ENCODE assay signal across 19 mouse cellular contexts in genomic region chr14:25741840-25742367, GRCm38 (mm10). TPM values are rescaled to one million over a fixed set of nuclear protein-coding genes. Genes with fewer than 3 reads are reported as not detected.
DNase-seq lines count a peak whose midpoint lies in the region; ATAC-seq and TF ChIP-seq lines count a peak whose summit lies in the region.
"Had no signal": no experiment of that assay in that cellular context is flagged by ENCODE, and none has a peak within 500 bp of the region (broad histone marks: within the 10 kb centered on the region; RNA-seq: fewer than 3 reads in every experiment).

No protein-coding gene starts in this region.

- no peak overlapping the region for H3K9ac ChIP-seq in intestine, postnatal 0 days (ENCODE audit: low read depth, low read length)
- no peak overlapping the region for H3K9ac ChIP-seq in intestine, embryonic 15.5 days
- H3K9ac ChIP-seq: embryonic facial prominence, embryonic 15.5 days; hindbrain, embryonic 15.5 days; limb, embryonic 15.5 days had no signal

- no peak overlapping the region for H3ac ChIP-seq in myocyte (ENCODE audit: control insufficient read depth, insufficient read length)

- no peak for ATAC-seq in intestine, postnatal 0 days
- no peak for ATAC-seq in intestine, embryonic 15.5 days

- 52% methylated on average over 5 of the region's 5 CpGs for WGBS in intestine, postnatal 0 days
- WGBS in intestine, embryonic 15.5 days = 54% methylated on average over 5 of the region's 5 CpGs
- 39% methylated on average over 5 of the region's 5 CpGs for WGBS in thymus, adult 2 months

- peaks cover 14% of the 10 kb centered on the region; the same call in 1 of the 2 replicates for H3K4me1 ChIP-seq in intestine, postnatal 0 days (replicated peaks; ENCODE audit: control insufficient read depth, insufficient read depth, low read length)
- H3K4me1 ChIP-seq in intestine, embryonic 15.5 days (replicated peaks) = peaks cover 36% of the 10 kb centered on the region
- H3K4me1 ChIP-seq in thymus, adult 2 months (replicated peaks; ENCODE audit: control insufficient read depth, insufficient read depth, low read length) = peaks cover 2% of the 10 kb centered on the region

- no peak overlapping the region for H3K4me3 ChIP-seq in intestine, postnatal 0 days (ENCODE audit: low read depth, low read length)
- no peak overlapping the region for H3K4me3 ChIP-seq in intestine, embryonic 15.5 days (replicated peaks)
- no peak overlapping the region for H3K4me3 ChIP-seq in thymus, adult 2 months (ENCODE audit: control insufficient read depth, insufficient read depth, low read length)
- no peak overlapping the region for H3K4me3 ChIP-seq in myocyte
- H3K4me3 ChIP-seq: embryonic facial prominence, embryonic 15.5 days; forebrain, embryonic 10.5 days; heart, embryonic 10.5 days; hindbrain, embryonic 15.5 days; limb, embryonic 15.5 days had no signal

- no peaks in the 10 kb centered on the region for H3K27me3 ChIP-seq in intestine, postnatal 0 days (replicated peaks; ENCODE audit: control insufficient read depth, insufficient read depth, low read length)
- no peaks in the 10 kb centered on the region for H3K27me3 ChIP-seq in intestine, embryonic 15.5 days (replicated peaks)
- H3K27me3 ChIP-seq in thymus, adult 2 months (ENCODE audit: control insufficient read depth, insufficient read depth, low read length) = no peaks in the 10 kb centered on the region
- no peaks in the 10 kb centered on the region for H3K27me3 ChIP-seq in myocyte (ENCODE audit: control insufficient read depth, insufficient read depth, insufficient read length)
- H3K27me3 ChIP-seq: embryonic facial prominence, embryonic 15.5 days; hindbrain, embryonic 15.5 days; limb, embryonic 15.5 days had no signal

- TF ChIP-seq POLR2A in thymus, adult 2 months (IDR thresholded peaks at IDR 0.05; ENCODE audit: control insufficient read depth, extremely low read depth, insufficient read depth, low read length, poor library complexity) = no peak
- TF ChIP-seq POLR2A in myocyte (IDR thresholded peaks at IDR 0.05; ENCODE audit: insufficient read length, low read depth) = no peak

- no peak overlapping the region for H3K4me2 ChIP-seq in intestine, postnatal 0 days (replicated peaks; ENCODE audit: low read depth)
- H3K4me2 ChIP-seq in intestine, embryonic 15.5 days (replicated peaks) = no peak overlapping the region
- no peak overlapping the region for H3K4me2 ChIP-seq in myocyte (ENCODE audit: low read depth)
- H3K4me2 ChIP-seq: embryonic facial prominence, embryonic 15.5 days; hindbrain, embryonic 15.5 days; limb, embryonic 15.5 days had no signal

- H3K9me3 ChIP-seq in intestine, postnatal 0 days (ENCODE audit: control insufficient read depth) = no peaks in the 10 kb centered on the region
- no peaks in the 10 kb centered on the region for H3K9me3 ChIP-seq in intestine, embryonic 15.5 days
- H3K9me3 ChIP-seq: embryonic facial prominence, embryonic 15.5 days; forebrain, embryonic 10.5 days; G1E; heart, embryonic 10.5 days; hindbrain, embryonic 15.5 days; limb, embryonic 15.5 days had no signal

- peaks cover 45% of the 10 kb centered on the region for H3K79me2 ChIP-seq in myocyte (ENCODE audit: control insufficient read depth, insufficient read depth)

- H3K27ac ChIP-seq in intestine, postnatal 0 days (ENCODE audit: low read depth, low read length) = no peak overlapping the region
- H3K27ac ChIP-seq in intestine, embryonic 15.5 days = no peak overlapping the region
- no peak overlapping the region for H3K27ac ChIP-seq in thymus, adult 2 months (ENCODE audit: control insufficient read depth, insufficient read depth, low read length)
- H3K27ac ChIP-seq: embryonic facial prominence, embryonic 15.5 days; forebrain, embryonic 10.5 days; heart, embryonic 10.5 days; hindbrain, embryonic 15.5 days had no signal

- DNase-seq in thymus, postnatal 10 days (ENCODE audit: low spot score in 2 of 2) = peak; percentile 34 to 42
- DNase-seq in thymus, adult 2 months = no peak
- no peak for DNase-seq in embryo, embryonic 11 days
- DNase-seq in testis, postnatal 10 days (ENCODE audit: low spot score) = no peak
- DNase-seq: cerebellum, adult 9-11 months; gastrocnemius, postnatal 25 days; kidney, adult 18-20 months; kidney, postnatal 36 days; lung, adult 2 months; midbrain, embryonic 14.5 days had no signal

- peaks cover 12% of the 10 kb centered on the region for H3K36me3 ChIP-seq in intestine, postnatal 0 days (ENCODE audit: control insufficient read depth, insufficient read depth)
- peaks cover 5% of the 10 kb centered on the region; the same call in 1 of the 2 replicates for H3K36me3 ChIP-seq in intestine, embryonic 15.5 days
- H3K36me3 ChIP-seq in thymus, adult 2 months (ENCODE audit: control insufficient read depth, insufficient read depth, low read length) = no peaks in the 10 kb centered on the region
- peaks cover 40% of the 10 kb centered on the region for H3K36me3 ChIP-seq in myocyte (ENCODE audit: control insufficient read depth, insufficient read depth)
- H3K36me3 ChIP-seq: G1E; hindbrain, embryonic 15.5 days had no signal

- TF ChIP-seq CTCF in intestine, postnatal 0 days (IDR thresholded peaks at IDR 0.05; ENCODE audit: low read depth) = peak; percentile 56
- no peak for TF ChIP-seq CTCF in thymus, adult 2 months (IDR thresholded peaks at IDR 0.05; ENCODE audit: borderline replicate concordance, control insufficient read depth, extremely low read depth, insufficient read depth, low read length, poor library complexity)

TF ChIP-seq in myocyte, 11 proteins besides CTCF, POLR2A, EP300 and RAD21:
- TF ChIP-seq SRF (IDR thresholded peaks at IDR 0.05; ENCODE audit: control insufficient read depth, insufficient read length, low read depth) = no peak
- peak; percentile 72 for TF ChIP-seq POLR2AphosphoS2 (IDR thresholded peaks at IDR 0.05; ENCODE audit: insufficient read length, low read depth)

RNA-seq across cellular contexts. Expression of gene Zcchc24, which starts 26.9 kb away (rescaled TPM):
- 10.3 and 12.1 TPM in 2 replicates for polyA plus RNA-seq in intestine, postnatal 0 days (2015; fragmentation: Nextera tagmentation; extraction: Ambion mirVana)
- polyA plus RNA-seq in intestine, embryonic 15.5 days (2015; fragmentation: Nextera tagmentation; extraction: Ambion mirVana) = 20.6 and 21.0 TPM in 2 replicates
- polyA plus RNA-seq in thymus, adult 2 months (2012; rRNA removed) = 26.2 and 28.9 TPM in 2 replicates
- 86.2 TPM for polyA plus RNA-seq in myocyte (2012; fragmentation: generic; extraction: Trizol)
- polyA plus RNA-seq: G1E had no signal

RNA-seq across cellular contexts. Expression of gene Ppif, which starts 48.0 kb away (rescaled TPM):
- 73.8 and 80.0 TPM in 2 replicates for polyA plus RNA-seq in intestine, postnatal 0 days (2015; fragmentation: Nextera tagmentation; extraction: Ambion mirVana)
- 89.9 and 90.5 TPM in 2 replicates for polyA plus RNA-seq in intestine, embryonic 15.5 days (2015; fragmentation: Nextera tagmentation; extraction: Ambion mirVana)
- polyA plus RNA-seq in thymus, adult 2 months (2012; rRNA removed) = 105 and 108 TPM in 2 replicates
- 14.1 TPM for polyA plus RNA-seq in myocyte (2012; fragmentation: generic; extraction: Trizol)

Comparison
In these comparisons a context has a peak if more than half of its experiments do, and no peak if none do; other contexts are left out.
1. DNase-seq: peak in thymus, postnatal 10 days (2 of 2); none in thymus, adult 2 months (single experiment), embryo, embryonic 11 days (single experiment) and testis, postnatal 10 days (single experiment).